Mouse (Mus musculus): ENCODE results near the gene Gm20532. TPM values are rescaled to one million over a fixed set of nuclear protein-coding genes. Genes with fewer than 3 reads are reported as not detected.

Gm20532 gene
- total and polyA plus RNA-seq, 3 experiments = 0.15 TPM; not detected in 2

GRCm38 (mm10) chr2:26544265-26544664 lies 42.2 kb upstream of the Gm20532 start:
- no peak for TF ChIP-seq E2F4 (IDR thresholded peaks at IDR 0.05; ENCODE audit: borderline replicate concordance, low read depth, low read length)
- TF ChIP-seq MAX (IDR thresholded peaks at IDR 0.05; ENCODE audit: low read length) = no peak
- no peak for TF ChIP-seq TBP (IDR thresholded peaks at IDR 0.05; ENCODE audit: low read depth, low read length)
- no peak for TF ChIP-seq MAFK (IDR thresholded peaks at IDR 0.05; ENCODE audit: borderline replicate concordance, low read depth, low read length)
- no peak for TF ChIP-seq POLR2AphosphoS2 (IDR thresholded peaks at IDR 0.05; ENCODE audit: low read length)
- TF ChIP-seq MYB (IDR thresholded peaks at IDR 0.05; ENCODE audit: low read depth, low read length) = no peak
- TF ChIP-seq USF1 (IDR thresholded peaks at IDR 0.05; ENCODE audit: low read depth, low read length) = no peak
- no peak for TF ChIP-seq TAL1 (IDR thresholded peaks at IDR 0.05; ENCODE audit: low read length)
- TF ChIP-seq RAD21 (IDR thresholded peaks at IDR 0.05; ENCODE audit: low read depth, low read length) = no peak
- no peak for TF ChIP-seq CHD1 (IDR thresholded peaks at IDR 0.05; ENCODE audit: low read depth, low read length)
- TF ChIP-seq POLR2AphosphoS5 (IDR thresholded peaks at IDR 0.05; ENCODE audit: borderline replicate concordance, low read depth, low read length) = no peak
- TF ChIP-seq POLR2A (IDR thresholded peaks at IDR 0.05; ENCODE audit: control insufficient read depth in 1 of 2, insufficient read depth in 1 of 2, low read depth in 1 of 2, low read length in 2 of 2, poor library complexity in 1 of 2) = no peak
- TF ChIP-seq ZC3H11A (IDR thresholded peaks at IDR 0.05; ENCODE audit: low read depth, low read length) = no peak
- no peak for TF ChIP-seq CHD2 (IDR thresholded peaks at IDR 0.05; ENCODE audit: low read length)
- no peak for TF ChIP-seq JUND (IDR thresholded peaks at IDR 0.05; ENCODE audit: low read depth, low read length)
- Histone ChIP-seq H3K9ac (ENCODE audit: control insufficient read depth, low read depth, low read length, poor library complexity, severe bottlenecking) (no peak overlapping the region), H3K9me3 (replicated peaks; ENCODE audit: insufficient read depth, low read length) (no peaks in the 10 kb centered on the region), H3K79me2 (ENCODE audit: control insufficient read depth, insufficient read depth, low read length, poor library complexity) (no peaks in the 10 kb centered on the region), H3K27me3 (ENCODE audit: control insufficient read depth in 1 of 2, insufficient read depth in 2 of 2, low read length in 2 of 2) (peaks cover 4 to 5% of the 10 kb centered on the region in 2 experiments), H3K4me3 (ENCODE audit: control insufficient read depth in 1 of 2, insufficient read depth in 1 of 2, low read depth in 2 of 2, low read length in 2 of 2) (no peak overlapping the region), H3K36me3 (ENCODE audit: control insufficient read depth in 1 of 2, insufficient read depth in 2 of 2, low read length in 2 of 2) (no peaks in the 10 kb centered on the region), H3K27ac (ENCODE audit: control insufficient read depth, low read depth, low read length) (no peak overlapping the region), H3K4me1 (ENCODE audit: control insufficient read depth in 1 of 2, insufficient read depth in 2 of 2, low read length in 2 of 2) (no peaks in the 10 kb centered on the region)
- DNase-seq (ENCODE audit: low read depth, low spot score) = no peak

- no peak overlapping the region for H3K4me3 ChIP-seq (ENCODE audit: control insufficient read depth in 1 of 2, insufficient read depth in 1 of 2, low read depth in 2 of 2, low read length in 2 of 2)
- H3K79me2 ChIP-seq (ENCODE audit: control insufficient read depth, insufficient read depth, low read length, poor library complexity) = no peaks in the 10 kb centered on the region
- no peak for DNase-seq (ENCODE audit: low read depth, low spot score)
- H3K27ac ChIP-seq (ENCODE audit: control insufficient read depth, low read depth, low read length) = no peak overlapping the region
- H3K9ac ChIP-seq (ENCODE audit: control insufficient read depth, low read depth, low read length, poor library complexity, severe bottlenecking) = no peak overlapping the region
- H3K36me3 ChIP-seq (ENCODE audit: control insufficient read depth in 1 of 2, insufficient read depth in 2 of 2, low read length in 2 of 2) = no peaks in the 10 kb centered on the region
- H3K27me3 ChIP-seq (ENCODE audit: control insufficient read depth in 1 of 2, insufficient read depth in 2 of 2, low read length in 2 of 2) = peaks cover 0 to 1% of the 10 kb centered on the region in 2 experiments; a peak in 2 of 4 replicates
- no peak for TF ChIP-seq SMC3 (IDR thresholded peaks at IDR 0.05; ENCODE audit: low read depth, low read length)
- TF ChIP-seq RCOR1 (IDR thresholded peaks at IDR 0.05; ENCODE audit: low read depth, low read length) = no peak
- TF ChIP-seq ZMIZ1 (IDR thresholded peaks at IDR 0.05; ENCODE audit: low read depth, low read length) = no peak
- TF ChIP-seq EP300 (IDR thresholded peaks at IDR 0.05; ENCODE audit: low read depth in 1 of 2, low read length in 2 of 2) = no peak
- no peak for TF ChIP-seq ZNF384 (IDR thresholded peaks at IDR 0.05; ENCODE audit: low read depth, low read length)
- TF ChIP-seq MYB (IDR thresholded peaks at IDR 0.05; ENCODE audit: low read depth, low read length) = no peak
- TF ChIP-seq ZC3H11A (IDR thresholded peaks at IDR 0.05; ENCODE audit: low read depth, low read length) = no peak
- H3K4me1 ChIP-seq (ENCODE audit: control insufficient read depth in 1 of 2, insufficient read depth in 2 of 2, low read length in 2 of 2) = no peaks in the 10 kb centered on the region
- no peaks in the 10 kb centered on the region for H3K9me3 ChIP-seq (replicated peaks; ENCODE audit: insufficient read depth, low read length)
Observed at GRCm38 (mm10) chr2:26547481-26547880, 39.0 kb upstream of the Gm20532 start.
